Mouse (Mus musculus) MEL (cell line): ENCODE data around the gene Igf2bp1.

ENCODE experiments used
- CTCF ChIP-seq, 3 experiments: IDR thresholded peaks in 2 of 3; conservative IDR thresholded peaks in 1 of 3; 2 replicates each; pipeline ENCODE4 v1.5.1; 2011 to 2012; ENCODE audit warnings: low read length in 3 of 3, low read depth in 2 of 3, mild to moderate bottlenecking in 2 of 3, improper control_type of control experiment in 1 of 3, inconsistent platforms in 1 of 3, mixed read lengths in 1 of 3, moderate library complexity in 1 of 3; ENCODE audit not compliant: control insufficient read depth in 1 of 3, insufficient read depth in 1 of 3, poor library complexity in 1 of 3, severe bottlenecking in 1 of 3
- GABPA ChIP-seq: IDR thresholded peaks from 2 replicates; pipeline ENCODE4 v1.6.1; 2012; ENCODE audit warnings: low read depth, mild to moderate bottlenecking, inconsistent platforms, low read length, improper control_type of control experiment, moderate library complexity
- GATA1 ChIP-seq: IDR thresholded peaks from 2 replicates; pipeline ENCODE4 v1.6.1; 2011; ENCODE audit warnings: low read depth, low read length, improper control_type of control experiment
- MAFK ChIP-seq: IDR thresholded peaks from 2 replicates; pipeline ENCODE4 v1.6.1; 2011; ENCODE audit warnings: low read depth, mild to moderate bottlenecking, low read length, improper control_type of control experiment, borderline replicate concordance
- POLR2A ChIP-seq, 2 experiments: IDR thresholded peaks; 2 replicates each; pipeline ENCODE4 v1.6.1; 2011 to 2012; ENCODE audit warnings: low read length in 2 of 2, mild to moderate bottlenecking in 2 of 2, control low read depth in 1 of 2, improper control_type of control experiment in 1 of 2, low read depth in 1 of 2, moderate library complexity in 1 of 2; ENCODE audit not compliant: control insufficient read depth in 1 of 2, insufficient read depth in 1 of 2, poor library complexity in 1 of 2
- POLR2AphosphoS2 ChIP-seq: IDR thresholded peaks from 2 replicates; pipeline ENCODE4 v1.6.1; 2011; ENCODE audit warnings: low read length, improper control_type of control experiment
- TBP ChIP-seq: IDR thresholded peaks from 2 replicates; pipeline ENCODE4 v1.8.0; 2011; ENCODE audit warnings: low read depth, low read length, improper control_type of control experiment
- USF1 ChIP-seq: IDR thresholded peaks from 2 replicates; pipeline ENCODE4 v1.6.1; 2014; ENCODE audit warnings: low read depth, mild to moderate bottlenecking, inconsistent platforms, low read length, improper control_type of control experiment, moderate library complexity
- ZNF384 ChIP-seq: IDR thresholded peaks from 2 replicates; pipeline ENCODE4 v1.6.1; 2012; ENCODE audit warnings: low read depth, mild to moderate bottlenecking, inconsistent platforms, low read length, improper control_type of control experiment

GRCm38 (mm10) chr11:95911579-95911978, 94.2 kb downstream of the Igf2bp1 start:
- TF ChIP-seq GABPA, result no peak
- no peak for TF ChIP-seq CTCF (IDR thresholded peaks at IDR 0.05 in 2 of 3, conservative IDR thresholded peaks at IDR 0.05 in 1 of 3; ENCODE audit: control insufficient read depth in 1 of 3, insufficient read depth in 1 of 3, low read depth in 2 of 3, low read length in 3 of 3, poor library complexity in 1 of 3, severe bottlenecking in 1 of 3)
- TF ChIP-seq POLR2A (IDR thresholded peaks at IDR 0.05; ENCODE audit: control insufficient read depth in 1 of 2, insufficient read depth in 1 of 2, low read depth in 1 of 2, low read length in 2 of 2, poor library complexity in 1 of 2), result no peak
- TF ChIP-seq POLR2AphosphoS2, result no peak
- TF ChIP-seq MAFK, result no peak
- TF ChIP-seq TBP, result no peak
- no peak for TF ChIP-seq USF1
- no peak for TF ChIP-seq GATA1
- TF ChIP-seq ZNF384, result no peak
